Mouse (Mus musculus) heart, embryonic 10.5 days (tissue): Measurements from ENCODE around the gene Arhgef2. TPM values are rescaled to one million over a fixed set of nuclear protein-coding genes. Genes with fewer than 3 reads are reported as not detected.
A peak's percentile ranks its signal among the peaks of the same experiment; 100 is the strongest.

ENCODE experiments used
- DNase-seq: peaks from one replicate; pipeline ENCODE4 v3.0.0-alpha.2; 2017; ENCODE audit warnings: low spot score
- H3K27ac ChIP-seq: fragments of 300-500 bp; sonication (generic); 2 replicates; pipeline ENCODE4 v1.5.1; 2016; ENCODE audit warnings: mild to moderate bottlenecking
- H3K27me3 ChIP-seq: fragments of 300-500 bp; sonication (generic); 2 replicates; pipeline ENCODE4 v1.6.1; 2016; ENCODE audit warnings: mild to moderate bottlenecking; ENCODE audit not compliant: poor library complexity, insufficient read depth, severe bottlenecking
- H3K36me3 ChIP-seq: fragments of 300-500 bp; sonication (generic); 2 replicates; pipeline ENCODE4 v1.6.1; 2016; ENCODE audit warnings: mild to moderate bottlenecking, moderate library complexity
- H3K4me1 ChIP-seq: fragments of 300-500 bp; sonication (generic); 2 replicates; pipeline ENCODE4 v1.6.1; 2016; ENCODE audit warnings: mild to moderate bottlenecking
- H3K4me3 ChIP-seq: fragments of 300-500 bp; sonication (generic); 2 replicates; pipeline ENCODE4 v1.5.1; 2016; ENCODE audit warnings: mild to moderate bottlenecking, moderate library complexity
- H3K9me3 ChIP-seq: fragments of 300-500 bp; sonication (generic); 2 replicates; pipeline ENCODE4 v1.6.1; 2016; ENCODE audit warnings: mild to moderate bottlenecking, moderate library complexity
- WGBS: fragments of 180-500 bp; shearing (Covaris S2); methylation state at CpG from one replicate; pipeline ENCODE4 v1.1.7; 2016; 5-methylcytosine and 5-hydroxymethylcytosine counted together
- polyA plus RNA-seq: library from polyadenylated mRNA; unstranded; fragments of >200 nt; fragmentation: Nextera tagmentation; extraction: Ambion mirVana; gene quantifications from 2 replicates; pipeline ENCODE4 v1.2.1, GENCODE M21; 2016

Gene Arhgef2
- polyA plus RNA-seq, 1 experiment from 2014 or later: 108 TPM

DNA sequence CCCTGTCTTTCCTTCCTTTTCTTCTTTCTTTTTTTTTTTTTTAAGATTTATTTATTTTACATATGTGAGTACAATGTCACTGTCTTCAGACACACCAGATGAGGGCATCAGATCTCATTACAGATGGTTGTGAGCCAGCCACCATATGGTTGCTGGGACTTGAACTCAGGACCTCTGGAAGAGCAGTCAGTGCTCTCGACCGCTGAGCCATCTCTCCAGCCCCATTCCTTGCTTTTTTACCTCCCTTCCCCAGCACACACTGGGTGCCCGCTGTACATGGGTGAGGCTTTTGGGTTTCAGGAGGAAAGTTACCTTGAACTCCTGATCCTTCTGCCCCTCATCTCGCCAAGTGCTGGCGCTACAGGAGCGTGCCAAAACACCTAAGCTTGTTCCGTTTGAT, 19.8 kb downstream of the Arhgef2 start:
- Histone ChIP-seq H3K4me3 (no peak overlapping the region), H3K9me3 (no peaks in the 10 kb centered on the region), H3K27me3 (no peaks in the 10 kb centered on the region), H3K27ac (peak overlapping the region; percentile 72; the same call in 1 of the 2 replicates), H3K36me3 (peaks cover 49% of the 10 kb centered on the region), H3K4me1 (peaks cover 85% of the 10 kb centered on the region)
- WGBS: 85% methylated on average over 7 of the region's 7 CpGs
- no peak for DNase-seq

DNA sequence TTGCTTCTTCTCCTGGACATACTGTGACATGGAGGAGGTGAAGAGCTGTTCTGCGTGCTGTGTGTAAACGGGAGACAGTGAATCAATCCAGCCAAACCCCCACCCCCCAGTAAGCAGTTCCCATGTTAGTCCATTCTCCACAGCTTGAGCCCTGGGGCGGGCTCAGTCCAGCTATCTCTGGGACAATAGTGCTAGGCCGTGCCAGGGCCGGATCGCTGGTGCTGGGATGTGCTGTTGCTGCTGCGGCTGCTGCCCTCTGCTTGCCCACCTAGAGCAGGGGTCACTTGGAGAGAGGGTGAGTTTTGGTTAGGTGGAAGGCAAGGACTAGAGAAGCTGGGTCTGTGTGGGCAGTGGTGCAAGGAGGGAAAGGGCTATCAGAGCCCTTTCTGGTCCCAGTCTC, 20.6 kb downstream of the Arhgef2 start:
- H3K4me3 ChIP-seq: peak overlapping the region; percentile 19; the same call in 1 of the 2 replicates
- H3K27ac ChIP-seq: peak overlapping the region; percentile 72; the same call in 1 of the 2 replicates
- H3K9me3 ChIP-seq: no peaks in the 10 kb centered on the region
- peaks cover 57% of the 10 kb centered on the region for H3K36me3 ChIP-seq
- no peak for DNase-seq
- H3K27me3 ChIP-seq: no peaks in the 10 kb centered on the region
- peaks cover 88% of the 10 kb centered on the region for H3K4me1 ChIP-seq
- WGBS: 65% methylated on average over 7 of the region's 7 CpGs

- Histone ChIP-seq H3K27me3 (no peaks in the 10 kb centered on the region), H3K4me1 (peaks cover 95% of the 10 kb centered on the region), H3K9me3 (no peaks in the 10 kb centered on the region), H3K36me3 (peaks cover 65% of the 10 kb centered on the region), H3K4me3 (no peak overlapping the region), H3K27ac (no peak overlapping the region)
- WGBS: 13% methylated on average over 4 of the region's 4 CpGs
- no peak for DNase-seq
These were observed 21.3 kb downstream of the Arhgef2 start for GRCm38 (mm10) chr3:88627114-88627513.

DNA sequence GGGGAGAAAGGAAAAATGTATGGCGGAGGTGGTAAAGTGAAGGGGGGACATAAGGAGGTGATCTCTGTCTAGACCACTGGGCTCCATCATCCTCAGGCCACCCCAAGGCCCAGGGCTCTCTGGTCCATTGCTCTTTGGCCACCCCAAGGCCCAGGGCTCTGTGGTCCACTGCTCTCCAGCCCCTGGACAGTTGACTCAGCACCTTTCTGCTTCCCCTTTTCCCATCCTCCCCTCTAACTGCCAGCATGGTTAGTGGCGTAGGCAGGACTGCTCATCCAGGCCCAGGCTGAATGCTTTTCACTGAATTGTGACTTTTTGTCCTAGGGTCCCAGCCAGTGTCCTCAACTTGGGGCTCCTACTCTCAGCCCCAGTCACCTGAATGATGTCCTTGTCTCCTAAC, 21.8 kb downstream of the Arhgef2 start:
- DNase-seq: no peak
- peaks cover 69% of the 10 kb centered on the region for H3K36me3 ChIP-seq
- H3K9me3 ChIP-seq: no peaks in the 10 kb centered on the region
- H3K4me1 ChIP-seq: peaks cover 95% of the 10 kb centered on the region
- peak overlapping the region; percentile 64 for H3K27ac ChIP-seq
- H3K27me3 ChIP-seq: no peaks in the 10 kb centered on the region
- WGBS: 81% methylated on average over 2 of the region's 2 CpGs
- H3K4me3 ChIP-seq: no peak overlapping the region

- WGBS: 58% methylated on average over 4 of the region's 4 CpGs
- no peaks in the 10 kb centered on the region for H3K27me3 ChIP-seq
- H3K27ac ChIP-seq: peak overlapping the region; percentile 59; the same call in 1 of the 2 replicates
- H3K4me1 ChIP-seq: peaks cover 90% of the 10 kb centered on the region
- peaks cover 81% of the 10 kb centered on the region for H3K36me3 ChIP-seq
- DNase-seq: no peak
- no peaks in the 10 kb centered on the region for H3K9me3 ChIP-seq
- H3K4me3 ChIP-seq: no peak overlapping the region
These were observed 23.0 kb downstream of the Arhgef2 start for GRCm38 (mm10) chr3:88628766-88629165.

DNA sequence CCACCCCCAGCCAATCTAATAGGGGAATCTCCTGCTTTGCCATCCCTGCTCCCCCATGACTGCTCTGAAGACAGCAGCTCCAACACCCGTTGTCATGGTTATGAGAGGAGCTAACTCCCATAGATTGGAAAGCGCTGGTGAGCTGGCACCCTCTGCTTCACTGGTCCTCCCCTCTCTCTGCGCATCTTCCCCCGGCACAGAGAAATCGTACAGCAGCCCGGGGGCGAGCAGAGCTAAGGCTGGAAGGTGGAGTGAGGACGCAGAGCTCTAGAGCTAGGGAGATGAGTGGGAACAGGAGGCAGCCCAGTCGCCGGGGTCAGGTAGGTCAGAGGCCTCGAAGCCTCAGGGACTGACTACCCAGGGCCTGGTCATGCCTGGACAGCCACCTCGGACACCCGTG, 23.5 kb downstream of the Arhgef2 start:
- H3K9me3 ChIP-seq: no peaks in the 10 kb centered on the region
- peaks cover 86% of the 10 kb centered on the region for H3K4me1 ChIP-seq
- no peak overlapping the region; the same call in 1 of the 2 replicates for H3K4me3 ChIP-seq
- peak overlapping the region; percentile 74 for H3K27ac ChIP-seq
- no peaks in the 10 kb centered on the region for H3K27me3 ChIP-seq
- WGBS: 67% methylated on average over 13 of the region's 13 CpGs
- peaks cover 86% of the 10 kb centered on the region for H3K36me3 ChIP-seq
- no peak for DNase-seq

GRCm38 (mm10) chr3:88630018-88630417, 24.3 kb downstream of the Arhgef2 start:
- no peak for DNase-seq
- Histone ChIP-seq H3K4me3 (0 out of 2 replicates have a peak overlapping the region, but pooled peaks have one; percentile 20), H3K27me3 (no peaks in the 10 kb centered on the region), H3K36me3 (peaks cover 89% of the 10 kb centered on the region), H3K4me1 (peaks cover 78% of the 10 kb centered on the region), H3K9me3 (no peaks in the 10 kb centered on the region), H3K27ac (peak overlapping the region; percentile 74; the same call in 1 of the 2 replicates)
- 40% methylated on average over 9 of the region's 9 CpGs for WGBS

GRCm38 (mm10) chr3:88630849-88631341, 25.1 kb downstream of the Arhgef2 start:
- peaks cover 93% of the 10 kb centered on the region for H3K36me3 ChIP-seq
- WGBS: 55% methylated on average over 6 of the region's 6 CpGs

GRCm38 (mm10) chr3:88631921-88632587, 26.3 kb downstream of the Arhgef2 start:
- WGBS: 73% methylated on average over 12 of the region's 12 CpGs
- Histone ChIP-seq H3K27me3 (no peaks in the 10 kb centered on the region), H3K9me3 (no peaks in the 10 kb centered on the region), H3K27ac (peak overlapping the region; percentile 74; the same call in 1 of the 2 replicates), H3K36me3 (peaks cover 96% of the 10 kb centered on the region), H3K4me1 (peaks cover 73% of the 10 kb centered on the region), H3K4me3 (no peak overlapping the region)
- no peak for DNase-seq

More at GRCm38 (mm10) chr3:88630849-88631341, 25.1 kb downstream of the Arhgef2 start:
- H3K9me3 ChIP-seq: no peaks in the 10 kb centered on the region
- H3K27me3 ChIP-seq: no peaks in the 10 kb centered on the region
- peaks cover 76% of the 10 kb centered on the region for H3K4me1 ChIP-seq
- H3K4me3 ChIP-seq: no peak overlapping the region
- peak overlapping the region; percentile 74 for H3K27ac ChIP-seq
- DNase-seq: no peak

DNA sequence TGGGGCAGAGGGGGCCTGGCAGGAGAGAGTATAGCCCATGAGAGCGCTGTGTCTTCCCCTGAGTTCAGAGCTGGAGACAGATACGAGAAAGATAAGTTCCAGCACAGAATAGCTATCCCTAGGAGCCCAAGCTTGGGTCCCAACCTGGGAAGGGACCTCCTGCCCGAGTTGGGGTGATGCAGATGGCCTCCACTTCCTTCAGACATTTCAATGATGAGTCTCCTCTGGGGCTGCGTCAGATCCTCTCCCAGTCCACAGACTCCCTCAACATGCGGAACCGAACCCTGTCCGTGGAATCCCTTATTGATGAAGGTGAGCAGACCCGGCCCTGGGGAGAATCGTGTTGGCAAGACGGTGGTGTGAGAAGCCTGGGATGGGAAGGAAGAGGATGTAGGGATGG, 27.3 kb downstream of the Arhgef2 start:
- Histone ChIP-seq H3K27me3 (no peaks in the 10 kb centered on the region), H3K4me3 (no peak overlapping the region), H3K36me3 (peaks cover 99% of the 10 kb centered on the region), H3K4me1 (peaks cover 65% of the 10 kb centered on the region), H3K9me3 (no peaks in the 10 kb centered on the region), H3K27ac (0 out of 2 replicates have a peak overlapping the region, but pooled peaks have one; percentile 19)
- 83% methylated on average over 10 of the region's 10 CpGs for WGBS
- no peak for DNase-seq

- H3K36me3 ChIP-seq: peaks cover 97% of the 10 kb centered on the region
- WGBS: 91% methylated on average over 19 of the region's 19 CpGs
- peak overlapping the region; percentile 81; the same call in 1 of the 2 replicates for H3K27ac ChIP-seq
- no peaks in the 10 kb centered on the region for H3K27me3 ChIP-seq
- peaks cover 39% of the 10 kb centered on the region for H3K4me1 ChIP-seq
- no peak for DNase-seq
- H3K9me3 ChIP-seq: no peaks in the 10 kb centered on the region
- no peak overlapping the region for H3K4me3 ChIP-seq
These were observed 29.9 kb downstream of the Arhgef2 start for GRCm38 (mm10) chr3:88635506-88636275.

- Histone ChIP-seq H3K4me3 (no peak overlapping the region), H3K4me1 (peaks cover 30% of the 10 kb centered on the region), H3K27me3 (no peaks in the 10 kb centered on the region), H3K36me3 (peaks cover 95% of the 10 kb centered on the region), H3K9me3 (no peaks in the 10 kb centered on the region), H3K27ac (peak overlapping the region; percentile 81)
- 65% methylated on average over 8 of the region's 8 CpGs for WGBS
- no peak for DNase-seq
These were observed 30.8 kb downstream of the Arhgef2 start for GRCm38 (mm10) chr3:88636555-88636986.

- Histone ChIP-seq H3K4me3 (no peak overlapping the region), H3K36me3 (peaks cover 95% of the 10 kb centered on the region), H3K27ac (peak overlapping the region; percentile 81), H3K4me1 (peaks cover 24% of the 10 kb centered on the region), H3K27me3 (no peaks in the 10 kb centered on the region), H3K9me3 (no peaks in the 10 kb centered on the region)
- WGBS: 92% methylated on average over 5 of the region's 5 CpGs
- DNase-seq: no peak
These were observed 31.4 kb downstream of the Arhgef2 start for GRCm38 (mm10) chr3:88637134-88637533.
